In the genomic region with DNA sequence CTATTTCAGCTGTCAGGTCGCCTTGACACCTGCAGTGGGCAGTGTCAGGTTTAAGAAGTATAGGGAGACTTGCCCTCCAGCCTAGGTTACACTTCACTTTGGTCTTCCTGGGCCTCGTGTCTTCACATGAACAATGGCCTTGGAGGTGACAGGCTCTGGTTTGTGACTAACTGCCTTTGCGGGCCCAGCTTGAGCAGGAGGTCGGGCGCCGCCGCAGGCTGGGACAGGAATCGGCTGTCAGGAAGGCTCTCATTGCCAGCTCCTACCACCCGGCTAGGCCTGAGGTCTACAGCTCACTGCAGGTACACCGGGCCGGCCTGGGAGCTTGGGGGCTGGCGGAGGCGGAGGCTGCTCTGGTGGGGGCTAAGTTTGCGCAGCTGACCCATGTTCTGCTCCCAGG, we compare ENCODE assay signal across 8 mouse cellular contexts. TPM values are rescaled to one million over a fixed set of nuclear protein-coding genes. Genes with fewer than 3 reads are reported as not detected.
DNase-seq lines count a peak whose midpoint lies in the region; ATAC-seq and TF ChIP-seq lines count a peak whose summit lies in the region.

No protein-coding gene starts in this region.

- 20% methylated on average over 14 of the region's 14 CpGs for WGBS in hindbrain, embryonic 15.5 days
- 18% methylated on average over 12 of the region's 14 CpGs for WGBS in limb, embryonic 14.5 days
- 19% methylated on average over 14 of the region's 14 CpGs for WGBS in midbrain, embryonic 15.5 days
- WGBS in thymus, adult 2 months: 16% methylated on average over 14 of the region's 14 CpGs

- peak; percentile 50 for ATAC-seq in erythroid progenitor cell, adult 5-6 weeks (replicated peaks; ENCODE audit: low FRiP score, poor library complexity, severe bottlenecking)
- no peak for ATAC-seq in hindbrain, embryonic 15.5 days (ENCODE audit: low FRiP score, low read depth)
- ATAC-seq in limb, embryonic 14.5 days (ENCODE audit: low FRiP score, low read depth): no peak
- ATAC-seq in midbrain, embryonic 15.5 days (replicated peaks): no peak

- peak overlapping the region; percentile 100 for H3K4me3 ChIP-seq in bone marrow macrophage, adult 2 months (ENCODE audit: insufficient read depth, low read length)
- H3K4me3 ChIP-seq in hindbrain, embryonic 15.5 days: peak overlapping the region; percentile 68
- peak overlapping the region; percentile 76 for H3K4me3 ChIP-seq in limb, embryonic 14.5 days (replicated peaks; ENCODE audit: low read length)
- peak overlapping the region; percentile 77 for H3K4me3 ChIP-seq in midbrain, embryonic 15.5 days
- peak overlapping the region; percentile 81 for H3K4me3 ChIP-seq in thymus, adult 2 months (ENCODE audit: control insufficient read depth, insufficient read depth, low read length)

- TF ChIP-seq POLR2A in bone marrow macrophage, adult 2 months (IDR thresholded peaks at IDR 0.05; ENCODE audit: borderline replicate concordance, low read depth, low read length): no peak
- TF ChIP-seq POLR2A in limb, embryonic 14.5 days (IDR thresholded peaks at IDR 0.05; ENCODE audit: borderline replicate concordance, extremely low read depth, insufficient read depth, insufficient read length): no peak
- TF ChIP-seq POLR2A in thymus, adult 2 months (IDR thresholded peaks at IDR 0.05; ENCODE audit: control insufficient read depth, extremely low read depth, insufficient read depth, low read length, poor library complexity): no peak

- peaks cover 11% of the 10 kb centered on the region; the same call in 1 of the 2 replicates for H3K4me1 ChIP-seq in bone marrow macrophage, adult 2 months (ENCODE audit: control insufficient read depth, insufficient read depth, low read length)
- H3K4me1 ChIP-seq in hindbrain, embryonic 15.5 days (replicated peaks): peaks cover 47% of the 10 kb centered on the region
- H3K4me1 ChIP-seq in limb, embryonic 14.5 days (ENCODE audit: control insufficient read depth, insufficient read depth, low read length): peaks cover 16% of the 10 kb centered on the region
- peaks cover 43% of the 10 kb centered on the region for H3K4me1 ChIP-seq in midbrain, embryonic 15.5 days
- H3K4me1 ChIP-seq in thymus, adult 2 months (replicated peaks; ENCODE audit: control insufficient read depth, insufficient read depth, low read length): peaks cover 28% of the 10 kb centered on the region

- no peaks in the 10 kb centered on the region for H3K27me3 ChIP-seq in hindbrain, embryonic 15.5 days
- H3K27me3 ChIP-seq in limb, embryonic 14.5 days (ENCODE audit: control insufficient read depth, insufficient read depth, low read length): no peaks in the 10 kb centered on the region
- no peaks in the 10 kb centered on the region for H3K27me3 ChIP-seq in midbrain, embryonic 15.5 days (replicated peaks)
- no peaks in the 10 kb centered on the region for H3K27me3 ChIP-seq in thymus, adult 2 months (ENCODE audit: control insufficient read depth, insufficient read depth, low read length)

- H3K36me3 ChIP-seq in hindbrain, embryonic 15.5 days: no peaks in the 10 kb centered on the region
- H3K36me3 ChIP-seq in limb, embryonic 14.5 days (ENCODE audit: control insufficient read depth, insufficient read depth, low read length): peaks cover 15% of the 10 kb centered on the region
- no peaks in the 10 kb centered on the region for H3K36me3 ChIP-seq in midbrain, embryonic 15.5 days (replicated peaks)
- no peaks in the 10 kb centered on the region for H3K36me3 ChIP-seq in thymus, adult 2 months (ENCODE audit: control insufficient read depth, insufficient read depth, low read length)

- peak overlapping the region; percentile 82 for H3K4me2 ChIP-seq in hindbrain, embryonic 15.5 days
- peak overlapping the region; percentile 64 for H3K4me2 ChIP-seq in limb, embryonic 14.5 days (replicated peaks; ENCODE audit: low read depth, low read length, severe bottlenecking)
- peak overlapping the region; percentile 80 for H3K4me2 ChIP-seq in midbrain, embryonic 15.5 days

- DNase-seq in ovary, adult 18-20 months (ENCODE audit: low spot score): peak; percentile 36
- no peak for DNase-seq in ovary, postnatal 10 days (ENCODE audit: low spot score)
- DNase-seq in limb, embryonic 14.5 days (ENCODE audit: low spot score): no peak
- peak; percentile 73 for DNase-seq in thymus, adult 2 months

- peak overlapping the region; percentile 20; the same call in 1 of the 2 replicates for H3K27ac ChIP-seq in bone marrow macrophage, adult 2 months (ENCODE audit: insufficient read depth, low read depth, low read length)
- peak overlapping the region; percentile 95; the same call in 1 of the 2 replicates for H3K27ac ChIP-seq in hindbrain, embryonic 15.5 days (replicated peaks)
- H3K27ac ChIP-seq in limb, embryonic 14.5 days (replicated peaks; ENCODE audit: low read depth, low read length): no peak overlapping the region
- H3K27ac ChIP-seq in midbrain, embryonic 15.5 days: peak overlapping the region; percentile 94; the same call in 1 of the 2 replicates
- H3K27ac ChIP-seq in thymus, adult 2 months (ENCODE audit: control insufficient read depth, insufficient read depth, low read length): peak overlapping the region; percentile 23; the same call in 1 of the 2 replicates

- TF ChIP-seq CTCF in bone marrow macrophage, adult 2 months (IDR thresholded peaks at IDR 0.05; ENCODE audit: low read depth, low read length): no peak; the same call in 1 of the 2 replicates
- TF ChIP-seq CTCF in thymus, adult 2 months (IDR thresholded peaks at IDR 0.05; ENCODE audit: borderline replicate concordance, control insufficient read depth, extremely low read depth, insufficient read depth, low read length, poor library complexity): 0 out of 2 replicates have a peak, but pooled peaks have one; percentile 30

- H3K9me3 ChIP-seq in hindbrain, embryonic 15.5 days: no peaks in the 10 kb centered on the region
- H3K9me3 ChIP-seq in limb, embryonic 14.5 days (ENCODE audit: control insufficient read depth, low read length): no peaks in the 10 kb centered on the region
- H3K9me3 ChIP-seq in midbrain, embryonic 15.5 days: no peaks in the 10 kb centered on the region

- peak overlapping the region; percentile 64 for H3K9ac ChIP-seq in hindbrain, embryonic 15.5 days
- H3K9ac ChIP-seq in limb, embryonic 14.5 days (ENCODE audit: low read depth, low read length, severe bottlenecking): peak overlapping the region; percentile 61
- peak overlapping the region; percentile 74 for H3K9ac ChIP-seq in midbrain, embryonic 15.5 days

RNA-seq across cellular contexts. Expression of a gene that starts 0.9 kb away (rescaled TPM):
- polyA plus RNA-seq in bone marrow macrophage, adult 2 months (2012; ENCODE audit: insufficient read depth, insufficient read length, missing spikeins): 11.5 and 17.8 TPM in 2 replicates
- total RNA-seq in erythroid progenitor cell, adult 5-6 weeks (2015; ENCODE audit: low replicate concordance): 2.5 TPM in 1 of 2 replicates, not detected in the other
- total RNA-seq in erythroid progenitor cell, adult 5-6 weeks (2017; ENCODE audit: low replicate concordance): 3.5 and 15.1 TPM in 2 replicates
- 36.9 and 37.5 TPM in 2 replicates for polyA plus RNA-seq in hindbrain, embryonic 15.5 days (2015; fragmentation: Nextera tagmentation; extraction: Ambion mirVana)
- polyA plus RNA-seq in limb, embryonic 14.5 days (2012; rRNA removed): 26.5 and 42.0 TPM in 2 replicates
- 14.2 and 16.4 TPM in 2 replicates for polyA plus RNA-seq in limb, embryonic 14.5 days (2014; fragmentation: Nextera tagmentation; extraction: Ambion mirVana)
- 37.7 and 38.0 TPM in 2 replicates for polyA plus RNA-seq in midbrain, embryonic 15.5 days (2015; fragmentation: Nextera tagmentation; extraction: Ambion mirVana)
- 87.7 and 88.9 TPM in 2 replicates for polyA plus RNA-seq in thymus, adult 2 months (2012; rRNA removed)

RNA-seq across cellular contexts. Expression of a gene that starts 2.9 kb away (rescaled TPM):
- 51.0 and 68.2 TPM in 2 replicates for polyA plus RNA-seq in bone marrow macrophage, adult 2 months (2012; ENCODE audit: insufficient read depth, insufficient read length, missing spikeins)
- total RNA-seq in erythroid progenitor cell, adult 5-6 weeks (2015; ENCODE audit: low replicate concordance): 22.6 and 57.3 TPM in 2 replicates
- total RNA-seq in erythroid progenitor cell, adult 5-6 weeks (2017; ENCODE audit: low replicate concordance): 21.8 and 56.7 TPM in 2 replicates
- 78.4 and 81.6 TPM in 2 replicates for polyA plus RNA-seq in hindbrain, embryonic 15.5 days (2015; fragmentation: Nextera tagmentation; extraction: Ambion mirVana)
- 67.6 and 95.1 TPM in 2 replicates for polyA plus RNA-seq in limb, embryonic 14.5 days (2012; rRNA removed)
- polyA plus RNA-seq in limb, embryonic 14.5 days (2014; fragmentation: Nextera tagmentation; extraction: Ambion mirVana): 88.3 and 94.9 TPM in 2 replicates
- 79.6 and 81.1 TPM in 2 replicates for polyA plus RNA-seq in midbrain, embryonic 15.5 days (2015; fragmentation: Nextera tagmentation; extraction: Ambion mirVana)
- 50.8 and 53.5 TPM in 2 replicates for polyA plus RNA-seq in thymus, adult 2 months (2012; rRNA removed)

RNA-seq across cellular contexts. Expression of a gene that starts 17.4 kb away (rescaled TPM):
- polyA plus RNA-seq in bone marrow macrophage, adult 2 months (2012; ENCODE audit: insufficient read depth, insufficient read length, missing spikeins): 1.5 and 1.9 TPM in 2 replicates
- total RNA-seq in erythroid progenitor cell, adult 5-6 weeks (2015; ENCODE audit: low replicate concordance): 22.3 and 24.7 TPM in 2 replicates
- total RNA-seq in erythroid progenitor cell, adult 5-6 weeks (2017; ENCODE audit: low replicate concordance): 23.8 and 25.2 TPM in 2 replicates
- 21.5 and 23.5 TPM in 2 replicates for polyA plus RNA-seq in hindbrain, embryonic 15.5 days (2015; fragmentation: Nextera tagmentation; extraction: Ambion mirVana)
- polyA plus RNA-seq in limb, embryonic 14.5 days (2012; rRNA removed): 2.6 and 3.8 TPM in 2 replicates
- 2.2 and 3.4 TPM in 2 replicates for polyA plus RNA-seq in limb, embryonic 14.5 days (2014; fragmentation: Nextera tagmentation; extraction: Ambion mirVana)
- polyA plus RNA-seq in midbrain, embryonic 15.5 days (2015; fragmentation: Nextera tagmentation; extraction: Ambion mirVana): 16.0 and 17.7 TPM in 2 replicates
- polyA plus RNA-seq in thymus, adult 2 months (2012; rRNA removed): 48.2 and 54.0 TPM in 2 replicates

Comparison
In these comparisons a context has a peak if more than half of its experiments do, and no peak if none do; other contexts are left out.
1. DNase-seq: peak in ovary, adult 18-20 months (single experiment) and thymus, adult 2 months (single experiment); none in ovary, postnatal 10 days (single experiment) and limb, embryonic 14.5 days (single experiment).
2. Peak in every context shown above with its lines, with median percentiles within 50 percentile points of each other: H3K4me3 ChIP-seq, H3K4me2 ChIP-seq and H3K9ac ChIP-seq.